Mouse (Mus musculus) embryo, embryonic 10 days (tissue): ENCODE results near the gene Hepacam.

Experiments used
- DNase-seq: peaks from one replicate; pipeline ENCODE4 v3.0.0-alpha.2; 2015; ENCODE audit warnings: low spot score

The Hepacam gene

DNA sequence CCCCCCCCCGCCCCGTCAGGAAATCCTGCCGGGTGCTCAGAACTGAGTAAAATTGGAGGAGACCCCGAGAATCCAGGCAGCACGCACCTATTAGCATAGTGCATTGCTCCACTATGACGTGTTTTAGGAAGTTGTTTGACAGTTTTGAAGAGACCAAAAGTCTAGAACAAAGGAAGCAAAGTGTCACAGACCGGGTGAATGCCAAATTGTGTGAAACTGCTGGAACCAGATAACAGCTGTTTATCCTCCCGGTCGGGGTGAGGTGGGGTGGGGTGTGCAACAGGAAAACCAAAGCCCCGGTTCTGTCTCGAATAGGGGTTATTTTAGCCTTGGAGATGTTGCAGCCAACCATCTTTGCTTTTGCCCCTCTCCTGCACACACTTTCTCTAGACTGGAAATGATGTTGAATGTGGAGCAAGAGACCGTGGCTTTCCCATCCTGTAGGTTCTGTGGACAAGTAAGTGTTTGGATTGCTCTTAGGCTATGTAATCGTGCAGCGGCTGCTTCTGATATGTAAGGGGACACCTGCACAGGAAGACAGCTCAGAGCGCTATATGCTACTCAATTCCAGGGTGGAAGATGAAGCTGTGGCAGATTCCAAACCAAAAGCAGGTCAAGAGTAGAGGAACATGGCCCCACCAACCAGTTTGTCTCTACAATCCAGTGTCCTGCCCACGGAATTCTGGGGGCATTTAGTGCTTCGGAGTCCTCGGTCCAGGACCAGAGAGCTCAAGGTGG, 66.8 kb downstream of the Hepacam start:
- DNase-seq: no peak

DNA sequence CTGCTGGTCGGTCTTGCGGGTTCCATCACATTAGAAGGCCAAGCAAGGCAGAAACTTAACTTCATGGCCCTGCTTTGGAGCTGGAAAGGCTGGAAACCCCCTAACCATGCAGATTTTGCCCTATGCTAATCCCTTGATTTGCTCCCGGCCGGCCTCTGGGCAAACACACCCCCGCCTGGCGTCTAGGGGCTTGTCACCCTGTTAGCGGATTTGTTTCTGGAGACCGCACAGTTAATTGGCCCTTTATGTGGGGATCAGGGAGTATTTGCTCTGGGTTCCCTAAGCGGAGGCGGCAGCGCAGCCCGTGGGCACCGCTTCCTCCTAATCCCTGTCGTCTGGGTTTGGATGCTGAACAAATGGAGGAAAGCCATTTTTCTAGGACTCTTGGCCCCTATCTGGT, 67.8 kb downstream of the Hepacam start:
- DNase-seq: no peak

DNA sequence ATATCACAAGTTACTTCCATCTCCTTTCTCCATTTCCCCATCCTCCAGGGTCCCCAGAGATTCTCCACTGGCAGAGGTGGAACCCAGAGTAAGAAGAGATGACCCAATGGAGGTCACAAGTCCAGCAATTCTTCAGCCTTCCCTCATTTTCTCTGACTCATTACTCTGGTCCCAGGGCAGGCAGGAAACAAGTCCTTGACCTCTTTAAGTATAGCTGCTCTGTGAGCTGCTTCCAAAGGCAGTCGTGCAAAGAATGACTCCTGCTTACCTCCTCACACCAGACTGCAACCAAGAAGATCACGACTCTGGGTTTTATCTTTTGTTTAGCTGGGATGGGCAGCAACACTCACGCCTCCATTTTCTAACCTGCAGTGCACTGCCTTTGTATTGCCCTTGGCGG, 68.5 kb downstream of the Hepacam start:
- DNase-seq: no peak
